Mouse (Mus musculus) bone marrow macrophage, adult 2 months (primary cell): Measurements from ENCODE around the gene Dysf.

ENCODE experiments used
- CTCF ChIP-seq: IDR thresholded peaks from 2 replicates; pipeline ENCODE4 v1.5.1; 2012; ENCODE audit warnings: low read depth, mild to moderate bottlenecking, low read length, moderate library complexity
- POLR2A ChIP-seq: IDR thresholded peaks from 2 replicates; pipeline ENCODE4 v1.6.1; 2012; ENCODE audit warnings: mild to moderate bottlenecking, low read depth, low read length, borderline replicate concordance

GRCm38 (mm10) chr6:84208589-84208988 is 200.2 kb downstream of the Dysf start:
- no peak for TF ChIP-seq CTCF
- TF ChIP-seq POLR2A = no peak
